ENCODE assay signal across 29 mouse cellular contexts in genomic region chr1:89746171-89746570, GRCm38 (mm10).
"Had no signal": no experiment of that assay in that cellular context is flagged by ENCODE, and none has a peak within 500 bp of the region (broad histone marks: within the 10 kb centered on the region; RNA-seq: fewer than 3 reads in every experiment).

No protein-coding gene starts in this region.

- H3K27ac ChIP-seq: embryonic facial prominence, embryonic 10.5 days; embryonic facial prominence, embryonic 12.5 days; embryonic facial prominence, embryonic 13.5 days; embryonic facial prominence, embryonic 15.5 days; forebrain, embryonic 10.5 days; forebrain, embryonic 12.5 days; forebrain, embryonic 13.5 days; forebrain, embryonic 15.5 days; gastrocnemius, adult 2 months; heart, adult 2 months had no signal

- H3K4me2 ChIP-seq: embryonic facial prominence, embryonic 12.5 days; embryonic facial prominence, embryonic 13.5 days; embryonic facial prominence, embryonic 15.5 days; forebrain, embryonic 12.5 days; forebrain, embryonic 13.5 days; forebrain, embryonic 15.5 days had no signal

- H3K4me3 ChIP-seq: embryonic facial prominence, embryonic 10.5 days; embryonic facial prominence, embryonic 12.5 days; embryonic facial prominence, embryonic 13.5 days; embryonic facial prominence, embryonic 15.5 days; erythroblast, embryonic 14.5 days; forebrain, embryonic 10.5 days; forebrain, embryonic 12.5 days; forebrain, embryonic 13.5 days; forebrain, embryonic 15.5 days; gastrocnemius, adult 2 months; heart, adult 2 months had no signal

- H3K9me3 ChIP-seq: embryonic facial prominence, embryonic 10.5 days; embryonic facial prominence, embryonic 12.5 days; embryonic facial prominence, embryonic 13.5 days; embryonic facial prominence, embryonic 15.5 days; forebrain, embryonic 10.5 days; forebrain, embryonic 12.5 days; forebrain, embryonic 13.5 days; forebrain, embryonic 15.5 days had no signal

- DNase-seq: cerebellum, adult 2 months; cerebellum, adult 8-10 months; cerebellum, adult 9-10 months; cerebellum, adult 9-11 months; cerebellum, postnatal 10 days; cerebellum, postnatal 14 days; cerebellum, postnatal 25 days; cerebellum, postnatal 36 days; embryo, embryonic 11 days; forebrain, postnatal 0 days; gastrocnemius, adult 2 months; gastrocnemius, postnatal 10 days; gastrocnemius, postnatal 14 days; gastrocnemius, postnatal 25 days; gastrocnemius, postnatal 36 days; heart, adult 11 months; heart, adult 18-20 months; heart, adult 2 months had no signal

- H3K27me3 ChIP-seq: embryonic facial prominence, embryonic 12.5 days; embryonic facial prominence, embryonic 13.5 days; embryonic facial prominence, embryonic 15.5 days had no signal

- ATAC-seq: forebrain, embryonic 13.5 days; forebrain, embryonic 14.5 days; forebrain, embryonic 15.5 days; forebrain, embryonic 16.5 days; forebrain, postnatal 0 days had no signal

- H3K36me3 ChIP-seq: embryonic facial prominence, embryonic 12.5 days had no signal

- H3K9ac ChIP-seq: embryonic facial prominence, embryonic 12.5 days; embryonic facial prominence, embryonic 13.5 days; embryonic facial prominence, embryonic 15.5 days; forebrain, embryonic 12.5 days; forebrain, embryonic 13.5 days; forebrain, embryonic 15.5 days; forebrain, postnatal 0 days had no signal
